Mouse (Mus musculus) hindbrain, embryonic 11.5 days (tissue): ENCODE data around the gene Cfap52. TPM values are rescaled to one million over a fixed set of nuclear protein-coding genes. Genes with fewer than 3 reads are reported as not detected.

Experiments
- ATAC-seq: fragments of 200-750 bp; cut with Nextera tagmentation; 2 replicates; pipeline ENCODE4 v1.8.0; 2017; ENCODE audit warnings: mild to moderate bottlenecking, moderate TSS enrichment, moderate library complexity; ENCODE audit not compliant: low FRiP score
- DNase-seq: peaks from one replicate; pipeline ENCODE4 v3.0.0-alpha.2; 2015; ENCODE audit warnings: low spot score
- H3K27ac ChIP-seq: fragments of 300-500 bp; sonication (generic); 2 replicates; pipeline ENCODE4 v1.5.1; 2014; ENCODE audit warnings: mild to moderate bottlenecking, low read depth, low read length
- H3K27me3 ChIP-seq: fragments of 300-500 bp; sonication (generic); 2 replicates; pipeline ENCODE4 v1.6.1; 2014; ENCODE audit warnings: mild to moderate bottlenecking, low read length, moderate library complexity, mixed read lengths; ENCODE audit not compliant: control insufficient read depth, insufficient read depth
- H3K36me3 ChIP-seq: fragments of 300-500 bp; sonication (generic); 2 replicates; pipeline ENCODE4 v1.6.1; 2014; ENCODE audit warnings: mild to moderate bottlenecking, low read length, moderate library complexity, mixed read lengths; ENCODE audit not compliant: control insufficient read depth, insufficient read depth
- H3K4me1 ChIP-seq: fragments of 300-500 bp; sonication (generic); replicated peaks from 2 replicates; pipeline ENCODE4 v1.6.1; 2014; ENCODE audit warnings: low read length, mixed read lengths; ENCODE audit not compliant: control insufficient read depth, insufficient read depth
- H3K4me2 ChIP-seq: fragments of 300-500 bp; sonication (generic); replicated peaks from 2 replicates; pipeline ENCODE4 v1.6.1; 2014; ENCODE audit warnings: mild to moderate bottlenecking, low read depth, low read length
- H3K4me3 ChIP-seq: fragments of 300-500 bp; sonication (generic); 2 replicates; pipeline ENCODE4 v1.5.1; 2014; ENCODE audit warnings: low read depth, low read length
- H3K9ac ChIP-seq: fragments of 300-500 bp; sonication (generic); 2 replicates; pipeline ENCODE4 v1.6.1; 2014; ENCODE audit warnings: low read depth, low read length
- H3K9me3 ChIP-seq: fragments of 300-500 bp; sonication (generic); 2 replicates; pipeline ENCODE4 v1.6.1; 2016; ENCODE audit warnings: low read length; ENCODE audit not compliant: control insufficient read depth
- WGBS: fragments of 180-500 bp; shearing (Covaris S2); extraction: QIAGEN DNeasy Blood & Tissue Kit; methylation state at CpG from one replicate; pipeline ENCODE4 v1.1.7; 2014; 5-methylcytosine and 5-hydroxymethylcytosine counted together
- polyA plus RNA-seq: library from polyadenylated mRNA; unstranded; fragments of >200 nt; fragmentation: Nextera tagmentation; extraction: Ambion mirVana; gene quantifications from 2 replicates; pipeline ENCODE4 v1.2.1, GENCODE M21; 2014

Cfap52 gene
- polyA plus RNA-seq, 1 experiment from 2014 or later: 5.1 TPM

DNA sequence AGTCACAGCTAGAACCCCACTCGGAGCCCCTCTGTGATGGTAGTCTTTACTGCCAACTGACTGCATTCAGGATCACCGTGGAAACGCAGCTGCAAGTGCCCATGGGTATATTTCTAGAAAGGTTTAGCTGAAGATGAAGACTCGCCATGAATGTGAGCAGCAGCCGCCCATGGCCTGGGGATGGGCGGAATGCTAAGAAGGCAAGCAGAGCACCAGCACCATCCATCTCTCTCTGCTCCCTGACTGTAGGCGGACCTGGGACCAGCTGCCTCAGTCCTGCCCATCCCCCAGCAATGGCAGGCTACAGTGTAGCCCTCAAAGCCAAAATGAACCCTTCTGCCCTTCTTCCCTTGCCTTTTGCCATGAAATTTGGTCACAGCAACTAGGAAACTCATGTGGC lies 69.8 kb downstream of the Cfap52 start:
- DNase-seq: peak; percentile 37
- H3K27me3 ChIP-seq: no peaks in the 10 kb centered on the region

DNA sequence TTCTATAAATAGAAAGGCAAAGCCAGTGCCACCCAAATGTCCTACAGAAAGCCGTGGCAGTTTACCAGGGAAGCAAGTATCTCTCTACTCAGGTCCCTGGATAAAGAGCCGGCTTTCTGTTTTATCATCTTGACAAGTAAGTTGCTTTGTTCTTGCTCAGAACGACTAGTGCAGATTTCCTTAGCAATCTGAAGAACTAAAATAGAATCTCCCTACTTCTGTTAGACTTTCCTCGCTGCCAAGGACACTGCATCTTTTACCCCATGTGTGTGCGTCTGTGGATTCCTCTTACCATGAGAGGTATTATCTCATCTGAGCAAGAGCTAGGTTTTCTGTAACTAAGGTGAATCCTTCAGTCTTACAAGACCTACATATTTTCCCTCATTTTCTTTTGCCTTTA lies 76.9 kb downstream of the Cfap52 start:
- Histone ChIP-seq H3K27ac (no peak overlapping the region), H3K9me3 (no peaks in the 10 kb centered on the region), H3K4me1 (no peaks in the 10 kb centered on the region), H3K9ac (no peak overlapping the region), H3K4me2 (no peak overlapping the region), H3K36me3 (no peaks in the 10 kb centered on the region), H3K27me3 (no peaks in the 10 kb centered on the region), H3K4me3 (no peak overlapping the region)
- DNase-seq (no peak), ATAC-seq (no peak)
- WGBS: 87% methylated on average over 5 of the region's 5 CpGs

More for the DNA sequence above, 69.8 kb downstream of the Cfap52 start:
- no peak overlapping the region for H3K9ac ChIP-seq
- no peaks in the 10 kb centered on the region for H3K4me1 ChIP-seq
- no peak for ATAC-seq
- no peaks in the 10 kb centered on the region for H3K9me3 ChIP-seq
- WGBS: 63% methylated on average over 7 of the region's 7 CpGs
- no peaks in the 10 kb centered on the region for H3K36me3 ChIP-seq
- H3K27ac ChIP-seq: no peak overlapping the region
- H3K4me2 ChIP-seq: no peak overlapping the region
- H3K4me3 ChIP-seq: no peak overlapping the region

DNA sequence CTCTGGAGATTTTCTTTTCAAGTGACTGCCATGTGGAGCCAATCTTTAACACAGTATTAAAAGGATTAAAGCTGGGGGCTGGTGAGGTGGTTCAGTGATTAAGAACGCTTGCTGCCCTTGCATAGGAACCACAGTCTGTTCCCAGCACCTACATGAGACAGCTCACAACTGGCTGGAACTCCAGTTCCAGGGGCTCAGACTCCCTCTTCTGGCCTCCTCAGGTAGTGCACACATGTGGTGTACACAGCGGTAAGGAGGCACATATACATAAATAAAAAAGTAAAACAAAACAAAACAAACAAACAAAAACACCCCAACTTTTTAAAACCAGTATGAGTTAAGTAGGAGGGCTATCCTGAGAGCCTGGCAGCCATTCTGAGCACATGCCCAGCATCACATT lies 79.5 kb downstream of the Cfap52 start:
- Histone ChIP-seq H3K4me1 (no peaks in the 10 kb centered on the region), H3K27me3 (no peaks in the 10 kb centered on the region), H3K27ac (no peak overlapping the region), H3K4me2 (no peak overlapping the region), H3K36me3 (no peaks in the 10 kb centered on the region), H3K4me3 (no peak overlapping the region), H3K9ac (no peak overlapping the region), H3K9me3 (no peaks in the 10 kb centered on the region)
- no peak for DNase-seq
- ATAC-seq: no peak
- 92% methylated on average over 2 of the region's 2 CpGs for WGBS

Other genes with a start within 250 kb of the Cfap52 start
- not detected in 2 replicates for gene Glp2r, start 194.5 kb downstream of the Cfap52 start, polyA plus RNA-seq
- not detected in 2 replicates for gene Gsg1l2, start 191.0 kb downstream of the Cfap52 start, polyA plus RNA-seq
- gene Dhrs7c, start 167.5 kb downstream of the Cfap52 start, polyA plus RNA-seq: not detected in 2 replicates
- 0.98 and 0.99 TPM in 2 replicates for gene Usp43, start 43.5 kb downstream of the Cfap52 start, polyA plus RNA-seq
- gene Stx8, start 542 bp upstream of the Cfap52 start, polyA plus RNA-seq: 63.0 and 65.6 TPM in 2 replicates